In the genomic region with DNA sequence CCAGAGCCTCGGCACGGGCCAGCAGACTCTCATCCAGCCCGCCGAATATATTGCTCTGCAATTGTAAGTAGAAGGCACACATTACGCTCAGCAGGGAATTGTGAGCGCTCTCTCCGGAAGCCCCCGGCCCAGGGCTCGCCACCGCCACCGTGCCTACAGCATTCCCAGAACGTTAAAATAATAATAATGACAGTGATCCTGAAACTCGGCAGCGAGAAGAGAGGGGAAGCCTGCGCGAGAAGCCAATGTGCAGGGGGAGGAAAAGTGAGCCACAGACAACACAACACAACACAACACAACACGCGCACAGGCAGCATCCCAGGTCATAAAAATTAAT, we compare ENCODE assay signal across 13 mouse cellular contexts. TPM values are rescaled to one million over a fixed set of nuclear protein-coding genes. Genes with fewer than 3 reads are reported as not detected.
DNase-seq lines count a peak whose midpoint lies in the region; ATAC-seq lines count a peak whose summit lies in the region.
"Had no signal": no experiment of that assay in that cellular context is flagged by ENCODE, and none has a peak within 500 bp of the region (broad histone marks: within the 10 kb centered on the region; RNA-seq: fewer than 3 reads in every experiment).

No protein-coding gene starts in this region.

- 0 out of 2 replicates have a peak, but pooled peaks cover 7% of the 10 kb centered on the region for H3K4me1 ChIP-seq in kidney, embryonic 14.5 days (ENCODE audit: control insufficient read depth, insufficient read depth, low read length)
- peaks cover 31% of the 10 kb centered on the region for H3K4me1 ChIP-seq in embryonic facial prominence, embryonic 15.5 days
- peaks cover 13% of the 10 kb centered on the region for H3K4me1 ChIP-seq in intestine, embryonic 15.5 days (replicated peaks)
- 0 out of 2 replicates have a peak, but pooled peaks cover 3% of the 10 kb centered on the region for H3K4me1 ChIP-seq in neural tube, embryonic 11.5 days (ENCODE audit: control insufficient read depth, insufficient read depth, low read length)
- H3K4me1 ChIP-seq: liver, embryonic 15.5 days had no signal

- no peaks in the 10 kb centered on the region for H3K9me3 ChIP-seq in kidney, embryonic 14.5 days (ENCODE audit: control insufficient read depth, low read length)
- H3K9me3 ChIP-seq in embryonic facial prominence, embryonic 15.5 days (replicated peaks) = no peaks in the 10 kb centered on the region
- no peaks in the 10 kb centered on the region for H3K9me3 ChIP-seq in intestine, embryonic 15.5 days
- H3K9me3 ChIP-seq in neural tube, embryonic 11.5 days (ENCODE audit: control insufficient read depth, low read length) = no peaks in the 10 kb centered on the region
- H3K9me3 ChIP-seq: liver, embryonic 15.5 days had no signal

- no peak overlapping the region for H3K27ac ChIP-seq in kidney, embryonic 14.5 days (ENCODE audit: low read depth, low read length)
- H3K27ac ChIP-seq in embryonic facial prominence, embryonic 15.5 days (replicated peaks) = no peak overlapping the region
- no peak overlapping the region for H3K27ac ChIP-seq in intestine, embryonic 15.5 days
- H3K27ac ChIP-seq in neural tube, embryonic 11.5 days (ENCODE audit: low read depth, low read length) = no peak overlapping the region
- H3K27ac ChIP-seq: liver, embryonic 15.5 days had no signal

- DNase-seq in kidney, postnatal 10 days = no peak
- no peak for DNase-seq in neural tube, embryonic 11.5 days (ENCODE audit: low spot score)
- DNase-seq in adrenal gland, postnatal 36 days = no peak
- no peak for DNase-seq in cerebellum, adult 11-12 months
- DNase-seq in thymus, postnatal 4 days = no peak
- DNase-seq: cerebellum, adult 11 months had no signal

- ATAC-seq in kidney, embryonic 14.5 days (ENCODE audit: low FRiP score, low TSS enrichment) = no peak
- no peak for ATAC-seq in embryonic facial prominence, embryonic 15.5 days (ENCODE audit: insufficient number of reproducible peaks, low FRiP score, low TSS enrichment, low read depth)
- ATAC-seq in intestine, embryonic 15.5 days = no peak
- no peak for ATAC-seq in neural tube, embryonic 11.5 days (ENCODE audit: insufficient read depth, low FRiP score, low TSS enrichment)
- ATAC-seq: activated CD4-positive, CD25-positive, alpha-beta regulatory T cell, adult 4 months; CD4-positive, CD25-positive, alpha-beta regulatory T cell, adult 4 months had no signal

- peak overlapping the region; percentile 38; the same call in 1 of the 2 replicates for H3K4me3 ChIP-seq in kidney, embryonic 14.5 days (ENCODE audit: low read length)
- peak overlapping the region; percentile 32 for H3K4me3 ChIP-seq in embryonic facial prominence, embryonic 15.5 days (replicated peaks)
- H3K4me3 ChIP-seq in intestine, embryonic 15.5 days (replicated peaks) = no peak overlapping the region; the same call in 1 of the 2 replicates
- peak overlapping the region; percentile 43 for H3K4me3 ChIP-seq in neural tube, embryonic 11.5 days (ENCODE audit: low read depth, low read length)
- H3K4me3 ChIP-seq: liver, embryonic 15.5 days had no signal

- H3K27me3 ChIP-seq in kidney, embryonic 14.5 days (ENCODE audit: control insufficient read depth, insufficient read depth, low read length) = peaks cover 90% of the 10 kb centered on the region
- peaks cover 88% of the 10 kb centered on the region for H3K27me3 ChIP-seq in embryonic facial prominence, embryonic 15.5 days
- H3K27me3 ChIP-seq in intestine, embryonic 15.5 days (replicated peaks) = peaks cover 70% of the 10 kb centered on the region
- peaks cover 90% of the 10 kb centered on the region for H3K27me3 ChIP-seq in neural tube, embryonic 11.5 days (ENCODE audit: control insufficient read depth, insufficient read depth, low read length)

- peak overlapping the region; percentile 59 for H3K4me2 ChIP-seq in kidney, embryonic 14.5 days (replicated peaks; ENCODE audit: low read depth, low read length)
- H3K4me2 ChIP-seq in embryonic facial prominence, embryonic 15.5 days (replicated peaks) = peak overlapping the region; percentile 58
- H3K4me2 ChIP-seq in intestine, embryonic 15.5 days (replicated peaks) = peak overlapping the region; percentile 77
- peak overlapping the region; percentile 69 for H3K4me2 ChIP-seq in neural tube, embryonic 11.5 days (ENCODE audit: low read depth)

- no peak overlapping the region for H3K9ac ChIP-seq in kidney, embryonic 14.5 days (ENCODE audit: low read depth, low read length)
- no peak overlapping the region for H3K9ac ChIP-seq in embryonic facial prominence, embryonic 15.5 days
- H3K9ac ChIP-seq in intestine, embryonic 15.5 days = no peak overlapping the region
- peak overlapping the region; percentile 14; the same call in 1 of the 2 replicates for H3K9ac ChIP-seq in neural tube, embryonic 11.5 days (ENCODE audit: low read length)
- H3K9ac ChIP-seq: liver, embryonic 15.5 days had no signal

- H3K36me3 ChIP-seq in kidney, embryonic 14.5 days (ENCODE audit: control insufficient read depth, insufficient read depth, low read length) = no peaks in the 10 kb centered on the region
- no peaks in the 10 kb centered on the region for H3K36me3 ChIP-seq in embryonic facial prominence, embryonic 15.5 days
- no peaks in the 10 kb centered on the region for H3K36me3 ChIP-seq in intestine, embryonic 15.5 days
- no peaks in the 10 kb centered on the region for H3K36me3 ChIP-seq in neural tube, embryonic 11.5 days (ENCODE audit: control insufficient read depth, insufficient read depth, low read length)
- H3K36me3 ChIP-seq: liver, embryonic 15.5 days had no signal

- under 1% methylated on average over 18 of the region's 18 CpGs for WGBS in kidney, embryonic 14.5 days
- WGBS in embryonic facial prominence, embryonic 15.5 days = 2% methylated on average over 18 of the region's 18 CpGs
- WGBS in intestine, embryonic 15.5 days = 1% methylated on average over 18 of the region's 18 CpGs
- WGBS in neural tube, embryonic 11.5 days = under 1% methylated on average over 18 of the region's 18 CpGs

RNA-seq across cellular contexts. Expression of gene Pou4f2, which starts 0.9 kb away (rescaled TPM):
- polyA plus RNA-seq in kidney, embryonic 14.5 days (2014; fragmentation: Nextera tagmentation; extraction: Ambion mirVana) = not detected in 2 replicates
- 0.07 TPM in 1 of 2 replicates, not detected in the other for polyA plus RNA-seq in embryonic facial prominence, embryonic 15.5 days (2015; fragmentation: Nextera tagmentation; extraction: Ambion mirVana)
- not detected in 2 replicates for polyA plus RNA-seq in intestine, embryonic 15.5 days (2015; fragmentation: Nextera tagmentation; extraction: Ambion mirVana)
- 2.7 and 3.3 TPM in 2 replicates for polyA plus RNA-seq in neural tube, embryonic 11.5 days (2014; fragmentation: Nextera tagmentation; extraction: Ambion mirVana)
- total RNA-seq in adrenal gland, postnatal 36 days (2021) = not detected
- total RNA-seq: neutrophil, adult 5-6 weeks had no signal
- polyA plus RNA-seq: activated CD4-positive, CD25-positive, alpha-beta regulatory T cell, adult 4 months; CD4-positive, CD25-positive, alpha-beta regulatory T cell, adult 4 months; liver, embryonic 15.5 days had no signal
